Mouse (Mus musculus): Measurements from ENCODE around the gene Gls. TPM values are rescaled to one million over a fixed set of nuclear protein-coding genes. Genes with fewer than 3 reads are reported as not detected.

Gene Gls
- total and polyA plus RNA-seq, 2 experiments from 2014 or later = 25.7 to 152 TPM

GRCm38 (mm10) chr1:52118860-52119591 is 114.0 kb downstream of the Gls start, which contains the start of gene Stat1:
Stat1 (plus strand) TSS chr1:52119440.
- Histone ChIP-seq H3K4me3 (ENCODE audit: low read length) (peak within 1 kb of the TSS; percentile 62), H3K27ac (peak within 1 kb of the TSS; percentile 37; the same call in 1 of the 2 replicates), H3K9me3 (ENCODE audit: low read length) (no peaks in the 10 kb centered on the region), H3K27me3 (ENCODE audit: insufficient read depth, low read length) (no peaks in the 10 kb centered on the region), H3K36me3 (ENCODE audit: insufficient read depth, low read length) (no peaks in the 10 kb centered on the region), H3K4me2 (ENCODE audit: low read depth, low read length) (peak within 1 kb of the TSS; percentile 96), H3K9ac (replicated peaks; ENCODE audit: low read length) (peak within 1 kb of the TSS; percentile 56), H3K4me1 (ENCODE audit: insufficient read depth, low read length) (no peaks in the 10 kb centered on the region; the same call in 1 of the 2 replicates)
- peak; percentile 51 for TF ChIP-seq CTCF (IDR thresholded peaks at IDR 0.05; ENCODE audit: low read depth)
- WGBS = 4% methylated on average over 36 of the region's 37 CpGs
- peak; percentile 94 for ATAC-seq
- DNase-seq (ENCODE audit: low spot score) = peak; percentile 92

- no peak for ATAC-seq
- Histone ChIP-seq H3K36me3 (ENCODE audit: insufficient read depth, low read length) (no peaks in the 10 kb centered on the region), H3K9ac (replicated peaks; ENCODE audit: low read length) (no peak overlapping the region), H3K4me3 (ENCODE audit: low read length) (no peak overlapping the region), H3K27ac (no peak overlapping the region), H3K4me1 (ENCODE audit: insufficient read depth, low read length) (no peaks in the 10 kb centered on the region; the same call in 1 of the 2 replicates), H3K27me3 (ENCODE audit: insufficient read depth, low read length) (no peaks in the 10 kb centered on the region), H3K4me2 (ENCODE audit: low read depth, low read length) (no peak overlapping the region), H3K9me3 (ENCODE audit: low read length) (no peaks in the 10 kb centered on the region)
- WGBS = 100% methylated on average over 1 of the region's 1 CpGs
- TF ChIP-seq CTCF (IDR thresholded peaks at IDR 0.05; ENCODE audit: low read depth) = no peak
- no peak for DNase-seq (ENCODE audit: low spot score)
These were observed 115.3 kb downstream of the Gls start for GRCm38 (mm10) chr1:52117777-52118176.

GRCm38 (mm10) chr1:52116441-52116840 is 116.6 kb downstream of the Gls start:
- ATAC-seq = no peak
- no peaks in the 10 kb centered on the region for H3K27me3 ChIP-seq (ENCODE audit: insufficient read depth, low read length)
- no peak for DNase-seq (ENCODE audit: low spot score)
- H3K36me3 ChIP-seq (ENCODE audit: insufficient read depth, low read length) = no peaks in the 10 kb centered on the region
- H3K4me1 ChIP-seq (ENCODE audit: insufficient read depth, low read length) = no peaks in the 10 kb centered on the region; the same call in 1 of the 2 replicates
- no peak overlapping the region for H3K27ac ChIP-seq
- H3K9ac ChIP-seq (replicated peaks; ENCODE audit: low read length) = no peak overlapping the region
- H3K4me2 ChIP-seq (ENCODE audit: low read depth, low read length) = no peak overlapping the region
- H3K9me3 ChIP-seq (ENCODE audit: low read length) = no peaks in the 10 kb centered on the region
- no peak overlapping the region for H3K4me3 ChIP-seq (ENCODE audit: low read length)
- 76% methylated on average over 3 of the region's 3 CpGs for WGBS
- no peak for TF ChIP-seq CTCF (IDR thresholded peaks at IDR 0.05; ENCODE audit: low read depth)

- H3K9ac ChIP-seq (replicated peaks; ENCODE audit: low read length) = peak overlapping the region; percentile 55
- no peaks in the 10 kb centered on the region for H3K36me3 ChIP-seq (ENCODE audit: insufficient read depth, low read length)
- TF ChIP-seq CTCF (IDR thresholded peaks at IDR 0.05; ENCODE audit: low read depth) = peak; percentile 93
- no peaks in the 10 kb centered on the region for H3K27me3 ChIP-seq (ENCODE audit: insufficient read depth, low read length)
- ATAC-seq (peak; percentile 98), DNase-seq (ENCODE audit: low spot score) (peak; percentile 98)
- under 1% methylated on average over 32 of the region's 32 CpGs for WGBS
- no peaks in the 10 kb centered on the region for H3K4me1 ChIP-seq (ENCODE audit: insufficient read depth, low read length)
- H3K4me2 ChIP-seq (ENCODE audit: low read depth, low read length) = peak overlapping the region; percentile 58
- peak overlapping the region; percentile 31 for H3K4me3 ChIP-seq (ENCODE audit: low read length)
- H3K27ac ChIP-seq = peak overlapping the region; percentile 89
- H3K9me3 ChIP-seq (ENCODE audit: low read length) = no peaks in the 10 kb centered on the region
These were observed 119.4 kb downstream of the Gls start for GRCm38 (mm10) chr1:52113666-52114069.

Other genes starting within 250 kb of the Gls start
- gene Stat4, start 246.1 kb downstream of the Gls start, total RNA-seq (2014; rRNA removed) = 0.07 and 0.78 TPM in 2 replicates
- gene Stat4, start 246.1 kb downstream of the Gls start, polyA plus RNA-seq (2015; fragmentation: Nextera tagmentation; extraction: Ambion mirVana) = 0.31 and 0.40 TPM in 2 replicates
- gene Stat1, start 113.8 kb downstream of the Gls start, total RNA-seq (2014; rRNA removed) = 25.3 and 25.7 TPM in 2 replicates
- gene Stat1, start 113.8 kb downstream of the Gls start, polyA plus RNA-seq (2015; fragmentation: Nextera tagmentation; extraction: Ambion mirVana) = 16.6 and 17.0 TPM in 2 replicates

Data from hindbrain, postnatal 0 days (tissue).